Mouse (Mus musculus) megakaryocyte, embryonic 14.5 days (primary cell): ENCODE data around the gene Pld5. TPM values are rescaled to one million over a fixed set of nuclear protein-coding genes. Genes with fewer than 3 reads are reported as not detected.

Experiments used
- H3K27me3 ChIP-seq: replicated peaks from 2 replicates; pipeline ENCODE3; 2012; ENCODE audit warnings: inconsistent platforms
- H3K36me3 ChIP-seq: replicated peaks from 2 replicates; pipeline ENCODE3; 2012; ENCODE audit warnings: low read length, inconsistent platforms, mixed read lengths
- H3K4me1 ChIP-seq: 2 replicates; pipeline ENCODE4 v1.6.1; 2012; ENCODE audit warnings: inconsistent platforms
- H3K4me3 ChIP-seq: replicated peaks from 2 replicates; pipeline ENCODE3; 2012; ENCODE audit warnings: moderate library complexity, mild to moderate bottlenecking, inconsistent platforms
- H3K9me3 ChIP-seq: 2 replicates; pipeline ENCODE4 v1.6.1; 2012; ENCODE audit warnings: inconsistent platforms
- FLI1 ChIP-seq: IDR thresholded peaks from 2 replicates; pipeline ENCODE4 v1.6.1; 2012; ENCODE audit warnings: low read length, inconsistent platforms, mixed read lengths
- GATA1 ChIP-seq: IDR thresholded peaks from 3 replicates; pipeline ENCODE4 v1.6.1; 2012; ENCODE audit warnings: mixed read lengths, low read length, inconsistent platforms, borderline replicate concordance
- polyA plus RNA-seq: library from polyadenylated mRNA; stranded (reverse); fragments of >175 nt; gene quantifications from 2 replicates; pipeline ENCODE4 v1.2.3, GENCODE M21; 2012; ENCODE audit warnings: low replicate concordance; ENCODE audit not compliant: insufficient read depth

Pld5 gene
- polyA plus RNA-seq, 1 experiment: not detected

DNA sequence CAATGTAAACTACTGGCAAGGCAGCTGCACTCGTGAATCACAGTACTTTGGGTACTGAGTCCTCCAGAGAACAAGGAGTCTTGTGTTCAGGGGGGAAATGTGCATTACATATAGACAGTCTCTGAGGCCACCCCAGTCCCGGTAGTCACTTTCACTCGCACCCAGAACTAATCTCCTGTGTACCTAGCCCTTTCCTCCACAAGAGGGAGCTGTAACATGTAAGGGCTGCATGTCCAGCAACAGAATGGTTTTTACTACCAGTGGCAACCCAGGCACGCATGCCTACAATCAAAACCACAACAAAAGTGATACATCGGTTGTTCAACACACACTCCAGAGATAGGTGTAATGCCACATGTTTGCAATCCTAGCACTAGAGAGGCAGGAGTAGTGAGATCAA is 56.9 kb downstream of the Pld5 start:
- TF ChIP-seq GATA1: no peak
- TF ChIP-seq FLI1: no peak
- H3K4me1 ChIP-seq: 0 out of 2 replicates have a peak, but pooled peaks cover 2% of the 10 kb centered on the region
- H3K4me3 ChIP-seq: no peak overlapping the region

DNA sequence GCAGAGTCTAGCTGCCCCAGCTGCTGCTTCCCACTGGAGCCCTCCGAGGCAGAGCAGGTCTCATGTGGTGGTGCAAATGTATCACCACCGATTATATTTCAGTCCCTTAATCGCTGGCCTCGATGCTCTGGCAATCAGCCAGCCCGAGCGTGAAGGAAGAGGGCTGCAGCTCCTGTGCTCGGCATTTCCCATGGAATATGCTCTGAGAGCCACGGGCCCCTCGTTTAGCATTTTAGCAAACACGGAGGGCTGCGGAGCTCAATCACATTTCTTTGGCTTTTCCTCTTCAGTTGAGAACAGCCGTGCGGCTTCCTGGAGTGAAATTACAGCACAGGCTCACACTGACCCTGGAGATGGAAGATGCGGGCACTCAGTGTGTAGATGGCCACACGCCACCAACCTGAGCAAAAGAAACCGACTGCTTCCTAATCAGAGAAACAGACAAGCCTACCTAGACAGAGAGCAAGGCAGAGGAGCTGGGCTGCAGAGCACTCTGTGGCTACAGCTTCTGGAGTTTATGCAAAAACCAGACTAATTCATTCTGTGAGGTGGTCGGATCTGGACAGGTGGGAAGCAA is 61.4 kb downstream of the Pld5 start:
- Histone ChIP-seq H3K27me3 (peaks cover 1% of the 10 kb centered on the region), H3K4me3 (no peak overlapping the region), H3K9me3 (peaks cover 5% of the 10 kb centered on the region), H3K36me3 (no peaks in the 10 kb centered on the region), H3K4me1 (no peaks in the 10 kb centered on the region)
- TF ChIP-seq GATA1 (no peak), FLI1 (no peak)

More for the DNA sequence above, 56.9 kb downstream of the Pld5 start:
- no peaks in the 10 kb centered on the region for H3K36me3 ChIP-seq
- H3K9me3 ChIP-seq: peaks cover 5% of the 10 kb centered on the region
- H3K27me3 ChIP-seq: peaks cover 1% of the 10 kb centered on the region

DNA sequence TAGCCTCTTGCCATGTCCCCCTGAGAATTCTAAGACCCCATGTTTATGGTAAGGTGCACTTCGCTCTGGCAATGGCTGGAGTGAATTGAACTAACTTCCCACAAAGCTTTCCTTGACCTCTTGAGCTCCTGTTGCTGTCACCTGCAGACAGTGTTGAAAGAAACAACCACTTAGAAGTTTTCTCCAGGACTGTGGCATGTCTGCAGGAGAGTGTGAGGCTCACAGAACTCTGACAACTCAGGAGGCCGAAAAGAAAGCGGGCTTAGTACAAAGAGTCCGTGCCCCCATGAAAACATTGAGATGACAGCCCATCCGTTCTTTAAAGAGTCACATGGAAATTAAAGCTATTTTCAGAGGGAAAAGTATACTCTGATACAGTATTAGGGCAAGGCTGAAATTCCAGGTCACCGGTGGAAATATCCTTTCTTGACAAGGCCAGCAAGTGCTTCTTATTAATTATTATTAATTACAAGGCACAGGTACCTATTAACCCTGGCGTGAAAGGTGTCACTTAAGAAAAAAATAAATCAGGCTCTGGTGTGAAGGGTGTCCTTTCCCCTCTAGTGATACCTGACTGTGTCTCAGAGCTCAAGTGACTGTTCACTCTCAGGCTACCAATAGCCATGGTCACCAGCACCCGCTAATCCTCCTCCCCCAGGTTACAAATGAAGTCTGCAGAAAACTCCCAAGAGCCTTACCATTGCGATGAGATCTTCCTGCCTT is 62.0 kb downstream of the Pld5 start:
- Histone ChIP-seq H3K27me3 (peaks cover 1% of the 10 kb centered on the region), H3K9me3 (peaks cover 5% of the 10 kb centered on the region)
- TF ChIP-seq FLI1 (no peak), GATA1 (no peak)

DNA sequence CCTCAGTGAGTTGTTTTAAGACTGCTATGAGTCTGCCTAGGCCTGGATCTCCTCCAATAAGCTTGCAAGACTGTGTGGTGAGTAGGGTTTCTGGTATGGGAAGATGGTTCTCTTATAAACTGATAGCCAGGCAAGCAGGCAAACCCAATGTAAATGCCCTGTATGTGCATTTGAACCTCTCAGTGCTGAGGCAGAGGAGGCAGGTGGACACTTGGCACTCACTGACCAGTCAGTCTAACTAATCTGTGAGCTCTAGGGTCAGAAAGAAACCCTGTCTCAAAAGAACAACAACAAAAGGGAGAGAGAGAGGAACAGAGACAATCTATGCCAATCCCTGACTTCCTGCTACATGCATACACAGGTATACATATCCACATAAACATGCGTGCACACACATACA is 64.3 kb downstream of the Pld5 start:
- H3K27me3 ChIP-seq: peaks cover 1% of the 10 kb centered on the region
- no peaks in the 10 kb centered on the region for H3K4me1 ChIP-seq
- TF ChIP-seq FLI1 (no peak), GATA1 (no peak)
- H3K9me3 ChIP-seq: peaks cover 5% of the 10 kb centered on the region
- no peak overlapping the region for H3K4me3 ChIP-seq
- H3K36me3 ChIP-seq: no peaks in the 10 kb centered on the region

More for the DNA sequence above, 62.0 kb downstream of the Pld5 start:
- no peaks in the 10 kb centered on the region for H3K36me3 ChIP-seq
- H3K4me3 ChIP-seq: no peak overlapping the region
- no peaks in the 10 kb centered on the region for H3K4me1 ChIP-seq

DNA sequence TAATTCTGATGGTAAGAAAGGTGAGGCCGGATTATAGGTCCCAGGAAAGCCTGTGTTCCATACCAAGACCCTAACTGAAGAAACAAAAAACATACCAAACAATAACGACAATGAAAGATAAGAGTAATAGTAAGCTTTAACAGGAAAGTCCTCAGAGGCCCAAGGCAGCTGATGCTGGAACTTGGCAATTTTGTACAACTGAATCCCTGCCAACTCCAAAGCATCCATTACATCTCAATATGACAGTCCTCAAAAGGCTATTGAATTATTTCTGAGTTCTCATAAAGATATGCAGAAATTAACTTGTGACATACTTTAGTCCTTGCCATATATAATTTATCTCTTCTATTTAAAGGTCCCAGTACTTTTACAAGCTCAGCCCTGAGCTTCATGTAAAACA is 67.1 kb downstream of the Pld5 start:
- H3K9me3 ChIP-seq: 0 out of 2 replicates have a peak, but pooled peaks cover 3% of the 10 kb centered on the region

DNA sequence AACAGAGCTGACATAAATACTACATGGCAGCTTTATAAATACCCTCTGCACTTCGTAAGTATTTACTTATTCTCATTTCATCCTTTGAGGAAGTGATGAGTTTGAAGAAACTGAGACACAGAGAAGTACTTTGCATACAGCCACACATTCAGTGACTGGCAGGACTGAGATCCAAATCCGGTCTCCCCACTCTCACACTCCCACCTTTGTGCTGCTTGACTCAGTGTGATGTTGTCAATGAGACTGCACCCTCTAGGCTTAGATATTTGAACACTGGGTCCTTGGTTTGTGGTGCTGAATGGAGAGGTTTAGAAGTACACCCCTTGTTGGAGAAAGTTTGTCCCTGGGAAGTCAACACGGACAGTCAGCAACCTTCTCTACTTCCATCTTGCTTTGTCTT is 72.8 kb downstream of the Pld5 start:
- Histone ChIP-seq H3K36me3 (no peaks in the 10 kb centered on the region), H3K9me3 (0 out of 2 replicates have a peak, but pooled peaks cover 3% of the 10 kb centered on the region), H3K27me3 (no peaks in the 10 kb centered on the region), H3K4me1 (no peaks in the 10 kb centered on the region), H3K4me3 (no peak overlapping the region)
- TF ChIP-seq FLI1 (no peak), GATA1 (no peak)

More for the DNA sequence above, 67.1 kb downstream of the Pld5 start:
- no peaks in the 10 kb centered on the region for H3K4me1 ChIP-seq
- no peaks in the 10 kb centered on the region for H3K27me3 ChIP-seq
- no peaks in the 10 kb centered on the region for H3K36me3 ChIP-seq
- no peak for TF ChIP-seq FLI1
- TF ChIP-seq GATA1: no peak
- no peak overlapping the region for H3K4me3 ChIP-seq

DNA sequence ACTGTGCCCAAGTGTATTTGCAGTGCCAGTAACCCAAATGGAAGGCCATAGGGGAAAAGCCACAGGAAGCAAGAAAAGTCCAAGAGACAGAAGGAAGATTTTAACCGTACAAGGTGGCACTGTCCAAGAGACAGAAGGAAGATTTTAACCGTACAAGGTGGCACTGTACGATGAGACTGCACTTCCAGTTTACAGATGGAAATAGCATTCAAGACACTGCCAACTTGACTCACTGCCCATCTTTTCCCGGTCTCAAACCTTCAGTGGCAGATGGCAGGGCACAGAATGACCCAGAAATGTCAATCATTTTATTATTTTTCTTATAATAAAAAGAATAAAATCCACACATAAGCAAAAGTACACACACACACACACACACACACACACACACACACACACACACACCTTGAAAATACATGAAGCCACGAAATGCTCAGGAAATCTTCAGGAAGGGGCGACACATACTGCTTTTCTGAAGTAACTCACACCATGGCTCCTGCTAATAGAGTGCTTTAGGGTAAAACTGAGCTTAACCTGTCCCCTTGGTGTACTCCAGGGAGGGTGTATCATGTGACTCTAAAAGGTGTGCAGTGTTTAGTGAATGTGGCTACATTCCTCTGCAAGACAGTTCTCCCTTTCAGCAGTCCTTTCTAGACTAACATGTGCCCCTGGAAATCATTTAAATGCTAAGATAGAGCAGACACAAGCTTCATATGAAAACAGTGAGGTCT is 77.9 kb downstream of the Pld5 start:
- no peak overlapping the region for H3K4me3 ChIP-seq
- TF ChIP-seq GATA1: no peak
- TF ChIP-seq FLI1: no peak

DNA sequence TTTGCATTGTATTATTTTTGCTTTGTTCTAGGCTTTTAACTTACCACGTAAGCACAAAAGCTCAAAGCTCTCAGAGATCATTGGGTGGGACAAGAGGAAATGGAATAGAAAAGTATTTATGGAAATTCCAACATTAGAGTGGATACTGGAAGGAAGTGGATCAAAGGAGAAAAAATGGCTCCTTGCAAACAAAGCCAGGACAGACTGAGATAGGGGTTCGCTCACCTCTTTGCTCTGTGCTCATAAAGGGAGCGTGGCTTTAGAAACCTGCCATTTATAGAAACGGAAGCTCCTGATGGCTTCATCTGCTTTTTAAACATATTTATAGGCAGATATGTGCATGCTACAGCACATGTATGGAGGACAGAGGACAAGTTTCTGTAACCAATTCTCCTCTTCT is 78.8 kb downstream of the Pld5 start:
- Histone ChIP-seq H3K4me1 (no peaks in the 10 kb centered on the region), H3K27me3 (no peaks in the 10 kb centered on the region), H3K9me3 (peaks cover 13% of the 10 kb centered on the region), H3K4me3 (no peak overlapping the region), H3K36me3 (no peaks in the 10 kb centered on the region)
- TF ChIP-seq FLI1 (no peak), GATA1 (no peak)

More for the DNA sequence above, 77.9 kb downstream of the Pld5 start:
- peaks cover 11% of the 10 kb centered on the region for H3K9me3 ChIP-seq
- no peaks in the 10 kb centered on the region for H3K4me1 ChIP-seq
- H3K36me3 ChIP-seq: no peaks in the 10 kb centered on the region
- H3K27me3 ChIP-seq: no peaks in the 10 kb centered on the region

DNA sequence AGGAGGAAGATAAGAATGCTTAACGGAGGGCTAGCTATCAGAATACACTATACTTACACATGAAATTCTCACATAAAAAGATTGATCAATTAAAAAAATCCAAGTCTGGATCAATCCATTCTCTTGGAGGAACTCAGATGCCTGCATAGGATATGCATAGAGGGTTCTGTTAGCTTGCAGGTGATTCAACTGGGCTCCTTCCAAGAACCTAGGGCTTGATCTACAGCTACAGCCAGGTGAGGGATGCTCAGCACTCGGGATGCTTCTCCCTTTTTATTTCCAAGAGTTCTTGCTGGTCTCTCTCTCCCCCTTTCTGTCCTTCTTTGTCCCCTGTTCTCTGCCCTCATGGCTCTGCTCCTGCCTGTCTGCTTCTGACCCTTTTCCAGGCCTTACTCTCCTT is 80.4 kb downstream of the Pld5 start:
- no peaks in the 10 kb centered on the region for H3K36me3 ChIP-seq
- no peak overlapping the region for H3K4me3 ChIP-seq
- H3K9me3 ChIP-seq: peaks cover 16% of the 10 kb centered on the region
- H3K27me3 ChIP-seq: no peaks in the 10 kb centered on the region
- H3K4me1 ChIP-seq: no peaks in the 10 kb centered on the region
- TF ChIP-seq GATA1 (no peak), FLI1 (no peak)

DNA sequence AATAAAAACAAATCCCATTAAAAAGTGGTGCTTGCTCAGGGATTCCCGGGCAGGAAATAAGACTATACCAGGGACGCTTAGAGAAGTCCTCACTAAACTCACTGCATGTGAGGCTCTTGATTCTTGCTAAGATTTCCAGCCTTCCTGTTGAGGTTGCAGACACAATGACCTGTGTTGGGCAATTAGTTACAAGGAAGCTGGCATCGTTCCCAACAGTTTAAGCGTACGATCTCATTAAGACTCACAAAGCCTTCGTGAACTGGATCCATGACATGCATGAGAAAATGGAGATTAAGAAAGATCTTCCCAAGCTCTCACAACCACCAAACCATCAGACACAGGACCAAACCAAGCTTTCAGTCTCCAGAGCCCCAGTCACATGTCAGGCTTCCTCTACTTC is 91.1 kb downstream of the Pld5 start:
- Histone ChIP-seq H3K9me3 (no peaks in the 10 kb centered on the region; the same call in 1 of the 2 replicates), H3K27me3 (no peaks in the 10 kb centered on the region), H3K4me3 (no peak overlapping the region), H3K4me1 (no peaks in the 10 kb centered on the region), H3K36me3 (no peaks in the 10 kb centered on the region)
- no peak for TF ChIP-seq GATA1
- TF ChIP-seq FLI1: no peak
